Mouse (Mus musculus): ENCODE data around the gene Fam76a. TPM values are rescaled to one million over a fixed set of nuclear protein-coding genes. Genes with fewer than 3 reads are reported as not detected.

Gene Fam76a
- polyA plus RNA-seq, 1 experiment from 2014 or later: 39.1 TPM

DNA sequence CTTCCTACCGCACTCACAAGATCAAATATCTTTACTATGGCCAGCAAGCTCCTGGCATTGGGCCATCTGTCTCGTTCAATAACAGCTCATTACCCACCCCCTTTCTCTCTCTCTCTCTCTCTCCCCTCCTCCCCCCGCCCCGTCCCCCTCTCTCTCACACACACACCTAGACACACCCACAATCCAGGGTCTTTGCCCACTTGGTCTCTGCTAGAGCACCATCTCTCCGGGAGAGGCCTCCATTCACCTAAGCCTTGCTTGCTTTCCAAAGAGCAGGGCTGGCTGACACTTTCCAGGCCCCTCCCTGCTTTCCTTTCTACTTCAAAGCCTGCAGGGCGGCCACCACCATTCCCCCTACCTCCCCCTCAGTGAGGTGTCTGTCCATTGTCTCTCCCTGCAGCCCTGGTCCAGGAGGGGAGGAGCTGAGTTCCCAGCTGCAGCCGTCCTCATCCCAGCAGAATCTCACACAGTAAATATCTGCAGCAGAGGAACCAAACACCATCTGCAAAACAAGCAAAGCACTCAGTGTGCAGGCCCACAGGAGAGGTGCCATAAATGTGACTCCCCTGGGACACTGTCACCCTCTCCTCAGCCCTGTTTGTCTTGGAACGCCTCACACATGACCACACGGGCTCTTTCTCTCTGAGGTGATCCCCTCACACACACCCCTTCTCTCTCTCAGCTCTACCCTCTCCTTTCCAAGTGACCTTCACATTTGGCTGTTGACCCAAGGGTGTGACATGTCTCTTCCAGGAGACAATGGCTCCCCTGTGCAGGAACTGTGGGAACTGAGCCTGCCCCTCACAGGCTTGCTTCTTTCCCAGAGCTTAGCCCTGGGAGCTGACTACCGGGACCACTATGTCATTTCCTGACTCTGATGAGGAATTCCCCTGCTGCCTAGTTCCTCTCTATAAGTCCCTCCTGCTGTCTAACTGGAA is 36.7 kb upstream of the Fam76a start:
- WGBS: 3% methylated on average over 10 of the region's 10 CpGs
- Histone ChIP-seq H3K4me2 (replicated peaks) (no peak overlapping the region), H3K9me3 (no peaks in the 10 kb centered on the region), H3K36me3 (no peaks in the 10 kb centered on the region), H3K27ac (peak overlapping the region; percentile 85), H3K9ac (replicated peaks) (no peak overlapping the region), H3K4me3 (replicated peaks) (no peak overlapping the region), H3K27me3 (no peaks in the 10 kb centered on the region), H3K4me1 (replicated peaks) (peaks cover 32% of the 10 kb centered on the region)
- peak; percentile 85 for ATAC-seq

DNA sequence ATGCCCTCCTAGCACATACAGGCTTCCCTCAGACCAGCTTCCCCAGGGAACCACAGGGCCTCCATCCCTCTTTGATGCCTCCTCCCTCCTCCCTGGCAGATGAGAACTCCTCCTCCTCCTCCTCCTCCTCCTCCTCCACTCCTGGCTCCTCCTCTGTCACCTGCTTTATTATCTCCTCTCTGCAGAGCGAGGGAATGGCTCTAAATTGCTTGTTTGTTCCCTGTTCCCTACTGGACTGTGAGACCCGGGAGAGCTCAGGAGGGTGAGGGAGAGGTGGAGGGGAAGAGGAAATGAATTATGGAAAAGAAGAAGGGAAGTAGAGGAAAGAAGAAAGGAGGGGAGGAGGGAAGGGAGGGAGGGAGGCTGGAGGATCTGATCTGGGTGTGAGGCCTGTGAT is 33.0 kb upstream of the Fam76a start:
- ATAC-seq: no peak
- no peaks in the 10 kb centered on the region for H3K27me3 ChIP-seq
- WGBS: 18% methylated on average over 2 of the region's 2 CpGs
- no peak overlapping the region for H3K9ac ChIP-seq (replicated peaks)
- H3K27ac ChIP-seq: peak overlapping the region; percentile 53
- H3K4me2 ChIP-seq (replicated peaks): no peak overlapping the region
- H3K9me3 ChIP-seq: no peaks in the 10 kb centered on the region
- H3K4me3 ChIP-seq (replicated peaks): no peak overlapping the region
- H3K4me1 ChIP-seq (replicated peaks): peaks cover 24% of the 10 kb centered on the region
- no peaks in the 10 kb centered on the region for H3K36me3 ChIP-seq

DNA sequence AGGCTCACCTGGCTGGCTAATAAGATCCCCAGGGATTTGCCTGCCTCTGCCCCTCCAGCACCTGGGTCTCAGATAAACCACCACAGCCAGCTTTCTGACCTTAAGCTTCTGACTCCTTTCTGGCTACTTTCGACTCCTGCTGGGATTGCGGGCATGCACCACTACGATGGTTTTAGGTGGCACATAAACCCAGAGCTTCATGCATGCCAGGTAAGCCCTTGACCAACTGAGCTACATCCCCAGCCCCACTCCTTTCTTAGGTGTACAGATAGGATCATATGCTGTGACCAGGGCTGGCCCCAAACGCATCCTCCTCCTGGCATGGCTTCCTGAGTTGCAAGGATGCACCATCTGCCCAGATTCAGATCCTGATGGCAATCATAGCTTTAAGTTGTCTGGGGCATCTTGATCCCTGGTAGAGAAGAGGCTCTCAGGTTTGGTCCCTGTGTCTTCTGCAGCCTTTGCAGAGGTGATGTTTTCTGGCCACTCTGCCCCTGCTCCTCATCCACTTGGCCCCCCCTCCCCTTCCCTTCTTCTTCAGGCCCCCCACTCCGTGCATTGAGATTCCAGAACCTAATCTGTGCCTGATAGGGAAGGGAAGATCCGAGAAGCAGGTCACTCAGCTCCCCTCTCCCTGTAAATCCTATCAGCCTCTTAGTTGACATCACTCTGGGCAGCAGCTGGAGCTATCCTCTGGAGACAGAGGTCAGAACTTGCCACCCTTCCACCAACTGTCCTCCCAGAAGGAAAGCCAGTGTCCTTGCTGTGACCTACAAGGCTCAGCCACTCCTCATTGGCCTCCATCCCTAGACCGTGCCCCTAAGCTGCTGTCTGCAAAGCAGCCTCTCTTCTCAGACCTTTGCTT is 32.4 kb upstream of the Fam76a start:
- no peak overlapping the region for H3K9ac ChIP-seq (replicated peaks)
- H3K4me3 ChIP-seq (replicated peaks): no peak overlapping the region
- peak overlapping the region; percentile 53 for H3K27ac ChIP-seq
- no peaks in the 10 kb centered on the region for H3K36me3 ChIP-seq
- H3K27me3 ChIP-seq: no peaks in the 10 kb centered on the region
- H3K4me1 ChIP-seq (replicated peaks): peaks cover 27% of the 10 kb centered on the region
- H3K9me3 ChIP-seq: no peaks in the 10 kb centered on the region
- no peak for ATAC-seq
- H3K4me2 ChIP-seq (replicated peaks): no peak overlapping the region
- 70% methylated on average over 7 of the region's 7 CpGs for WGBS

DNA sequence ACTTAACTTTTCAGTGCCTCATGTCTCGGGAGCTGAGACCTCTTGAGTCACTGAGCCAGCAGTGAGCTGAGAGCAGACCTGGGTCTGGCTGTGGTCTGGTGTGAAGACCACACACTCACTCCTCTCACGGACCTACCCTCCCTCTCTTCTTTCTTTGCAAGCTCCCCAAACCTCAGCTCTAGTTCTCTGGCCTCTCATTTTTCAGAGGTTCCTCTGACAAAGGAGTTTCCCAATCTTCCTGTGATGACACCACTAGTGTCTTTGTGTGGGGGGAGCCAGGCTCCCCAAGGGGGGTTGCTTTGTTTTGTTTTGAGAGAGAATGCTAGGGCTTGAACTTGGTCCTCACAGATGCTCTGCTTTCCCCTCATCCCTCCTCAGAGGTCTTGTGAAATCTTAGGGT is 28.6 kb upstream of the Fam76a start:
- Histone ChIP-seq H3K27me3 (no peaks in the 10 kb centered on the region), H3K9me3 (no peaks in the 10 kb centered on the region), H3K36me3 (no peaks in the 10 kb centered on the region), H3K4me3 (replicated peaks) (no peak overlapping the region), H3K27ac (no peak overlapping the region), H3K4me2 (replicated peaks) (no peak overlapping the region), H3K9ac (replicated peaks) (no peak overlapping the region), H3K4me1 (replicated peaks) (peaks cover 22% of the 10 kb centered on the region)
- 53% methylated on average over 2 of the region's 2 CpGs for WGBS
- ATAC-seq: no peak

DNA sequence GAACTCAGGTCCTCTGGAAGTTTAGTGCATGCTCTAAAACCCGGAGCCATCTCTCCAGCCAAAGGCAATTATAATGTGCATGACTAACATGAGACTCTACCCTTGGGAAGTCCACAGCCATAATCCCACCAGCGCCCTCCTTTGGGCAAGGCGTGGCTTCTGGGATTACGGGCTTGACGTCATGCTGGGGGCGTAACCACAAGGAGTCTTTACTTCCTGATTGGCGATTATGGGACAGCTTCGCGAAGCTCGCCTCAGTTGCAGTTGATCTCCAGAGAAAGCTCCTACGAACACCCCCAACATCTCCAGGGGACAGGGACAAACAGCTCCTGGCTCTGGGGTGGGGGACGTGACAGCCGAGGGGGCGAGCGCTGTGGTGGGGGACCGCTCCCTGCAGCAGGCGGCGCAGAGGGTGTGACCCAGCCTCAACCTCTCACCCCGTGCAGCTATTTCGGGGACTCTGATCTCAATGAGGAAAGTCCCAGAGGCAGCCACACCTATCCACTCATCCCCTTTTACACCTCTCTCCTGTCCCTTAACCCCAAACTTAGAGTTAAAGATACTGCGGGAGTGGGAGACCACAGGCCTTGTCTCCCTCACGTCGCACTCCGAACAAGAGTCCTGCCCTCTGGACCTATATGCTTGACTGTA is 27.6 kb upstream of the Fam76a start:
- no peak overlapping the region for H3K9ac ChIP-seq (replicated peaks)
- ATAC-seq: no peak
- no peaks in the 10 kb centered on the region for H3K27me3 ChIP-seq
- no peaks in the 10 kb centered on the region for H3K36me3 ChIP-seq
- no peak overlapping the region for H3K27ac ChIP-seq
- WGBS: 20% methylated on average over 24 of the region's 24 CpGs
- no peaks in the 10 kb centered on the region for H3K9me3 ChIP-seq
- H3K4me1 ChIP-seq (replicated peaks): peaks cover 22% of the 10 kb centered on the region
- peak overlapping the region; percentile 35 for H3K4me2 ChIP-seq (replicated peaks)
- no peak overlapping the region for H3K4me3 ChIP-seq (replicated peaks)

DNA sequence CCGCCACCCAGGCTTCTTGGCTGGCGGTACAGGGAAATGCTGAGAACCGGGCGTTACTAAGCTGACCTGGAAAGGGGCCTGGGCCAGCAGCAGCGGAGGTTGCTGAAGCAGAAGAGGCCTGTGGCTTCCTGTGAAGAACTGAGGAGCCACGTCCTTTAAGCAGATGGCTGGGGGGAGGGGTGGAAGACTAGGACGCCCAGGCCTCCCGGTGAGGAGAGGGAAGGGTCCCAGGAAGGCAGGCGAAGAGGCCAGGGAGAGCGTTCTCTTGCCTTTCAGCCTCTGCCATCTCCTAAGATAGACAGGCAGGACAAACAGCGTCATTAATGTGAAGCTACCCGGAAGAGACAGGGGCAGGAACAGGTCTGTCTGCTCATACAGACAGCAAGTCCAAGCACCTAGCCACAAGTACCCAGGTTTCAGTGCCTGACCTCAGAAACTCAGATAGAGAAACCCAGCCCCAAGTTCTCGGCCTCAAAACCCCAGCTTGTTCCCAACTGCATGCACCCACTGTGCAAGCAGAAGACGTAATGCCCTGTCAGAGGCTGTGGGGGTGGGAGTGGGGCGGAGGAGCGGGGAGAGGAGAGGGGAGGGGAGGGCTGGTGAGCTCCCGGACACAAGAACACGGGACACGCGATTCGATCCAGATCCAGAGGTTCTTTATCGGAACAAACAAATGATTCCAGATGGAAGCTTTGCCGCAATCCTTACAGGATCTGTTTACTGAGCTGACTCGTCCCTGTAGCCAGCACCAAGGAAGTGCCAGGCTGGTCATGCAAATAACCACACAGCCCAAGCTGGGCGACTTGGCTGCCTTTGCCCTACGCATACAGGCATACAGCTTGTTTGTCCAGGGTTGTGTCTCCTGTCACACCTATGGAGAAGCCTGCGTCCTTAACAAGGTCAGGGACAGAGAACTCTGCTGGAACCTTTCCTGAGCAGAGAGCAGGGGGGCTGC is 24.0 kb upstream of the Fam76a start:
- Histone ChIP-seq H3K4me2 (replicated peaks) (peak overlapping the region; percentile 47), H3K36me3 (no peaks in the 10 kb centered on the region), H3K27me3 (no peaks in the 10 kb centered on the region), H3K9ac (replicated peaks) (peak overlapping the region; percentile 55), H3K4me3 (replicated peaks) (peak overlapping the region; percentile 19), H3K9me3 (no peaks in the 10 kb centered on the region), H3K4me1 (replicated peaks) (peaks cover 24% of the 10 kb centered on the region), H3K27ac (peak overlapping the region; percentile 67)
- peak; percentile 54 for ATAC-seq
- 18% methylated on average over 27 of the region's 27 CpGs for WGBS

DNA sequence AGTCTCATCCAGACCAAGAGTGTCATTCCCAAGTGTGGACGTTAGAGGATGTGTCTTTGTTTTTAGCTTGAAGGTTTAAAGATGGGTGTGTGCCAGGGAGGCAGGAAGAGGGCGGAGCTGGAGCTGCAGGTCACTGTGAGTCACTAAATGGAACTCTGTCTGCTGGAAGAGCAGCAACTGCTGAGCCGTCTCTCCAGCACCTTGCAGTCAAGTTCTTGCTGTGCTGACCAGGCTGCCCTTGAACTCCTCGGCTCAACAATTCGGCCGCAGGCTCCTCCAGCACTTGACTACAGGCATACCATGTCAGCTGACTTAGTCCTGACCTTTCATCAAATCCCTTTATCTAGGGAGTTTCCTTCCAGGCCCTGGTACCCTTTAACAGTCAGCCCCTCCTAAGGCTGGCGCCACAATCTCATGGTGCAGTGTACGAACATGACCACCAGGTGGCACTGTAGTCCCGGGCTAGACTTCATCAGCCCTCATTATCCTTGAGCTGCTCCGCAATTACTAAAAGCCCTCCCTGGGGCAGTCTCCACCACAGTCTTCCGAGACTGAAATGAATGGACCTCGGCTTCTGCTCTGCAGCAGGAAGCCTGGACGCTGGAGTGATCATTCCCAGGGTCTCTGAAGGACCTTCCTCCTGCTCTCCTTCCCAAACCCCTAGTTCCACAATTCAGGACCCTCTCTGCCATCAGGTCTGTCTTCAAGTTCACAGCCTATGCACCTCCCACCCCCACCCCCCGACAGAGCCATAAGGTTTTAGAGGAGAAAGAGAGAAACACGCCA is 23.1 kb upstream of the Fam76a start:
- ATAC-seq: peak; percentile 84
- Histone ChIP-seq H3K27me3 (peaks cover 8% of the 10 kb centered on the region; the same call in 1 of the 2 replicates), H3K9me3 (no peaks in the 10 kb centered on the region), H3K4me2 (replicated peaks) (peak overlapping the region; percentile 47), H3K9ac (replicated peaks) (peak overlapping the region; percentile 55; the same call in 1 of the 2 replicates), H3K27ac (peak overlapping the region; percentile 67), H3K36me3 (no peaks in the 10 kb centered on the region), H3K4me1 (replicated peaks) (peaks cover 24% of the 10 kb centered on the region), H3K4me3 (replicated peaks) (peak overlapping the region; percentile 19)
- 9% methylated on average over 15 of the region's 15 CpGs for WGBS

DNA sequence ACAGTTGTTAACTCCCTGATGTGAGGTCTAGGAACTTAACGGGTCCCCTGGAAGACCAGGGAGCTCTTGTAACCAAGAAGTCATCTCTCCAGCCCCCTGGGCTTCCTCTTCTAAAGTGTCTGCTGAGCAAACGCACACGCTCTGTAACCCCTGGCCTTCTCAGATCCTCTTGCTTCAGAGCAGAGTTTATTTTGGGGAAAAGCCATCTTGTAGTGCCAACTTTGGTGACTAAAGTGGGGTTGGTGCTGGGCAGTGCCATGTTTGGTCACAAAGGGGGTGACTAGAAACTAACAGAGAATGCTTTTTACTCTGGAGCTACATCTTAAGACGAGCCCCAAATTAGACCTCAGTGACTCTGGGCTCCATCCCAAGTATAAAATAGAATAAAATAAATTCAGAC is 22.4 kb upstream of the Fam76a start:
- Histone ChIP-seq H3K4me2 (replicated peaks) (no peak overlapping the region), H3K27me3 (peaks cover 10% of the 10 kb centered on the region; the same call in 1 of the 2 replicates), H3K4me1 (replicated peaks) (peaks cover 18% of the 10 kb centered on the region), H3K9ac (replicated peaks) (no peak overlapping the region), H3K4me3 (replicated peaks) (no peak overlapping the region), H3K9me3 (no peaks in the 10 kb centered on the region), H3K27ac (no peak overlapping the region), H3K36me3 (no peaks in the 10 kb centered on the region)
- no peak for ATAC-seq
- WGBS: 89% methylated on average over 4 of the region's 4 CpGs

DNA sequence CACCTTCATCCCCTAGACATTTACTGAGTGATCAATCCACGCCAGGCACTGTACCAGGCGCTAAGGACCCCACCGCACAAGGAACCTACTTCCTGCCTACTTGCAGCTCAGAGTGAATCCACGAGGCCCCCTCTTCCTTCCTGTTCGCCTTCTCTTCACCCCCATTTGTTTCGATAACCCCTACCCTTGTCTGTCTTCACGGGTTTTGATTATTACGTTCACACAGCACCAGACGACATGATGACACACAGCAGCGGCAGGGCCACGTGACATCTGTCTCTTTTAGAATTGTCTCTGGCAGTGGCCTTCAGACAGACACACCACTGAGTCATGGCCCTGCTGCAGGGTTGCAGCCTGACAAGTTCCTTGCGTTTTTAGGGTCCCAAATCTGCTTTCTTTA is 21.7 kb upstream of the Fam76a start:
- no peak for ATAC-seq
- H3K4me2 ChIP-seq (replicated peaks): no peak overlapping the region
- H3K36me3 ChIP-seq: no peaks in the 10 kb centered on the region
- no peaks in the 10 kb centered on the region for H3K9me3 ChIP-seq
- H3K27me3 ChIP-seq: peaks cover 10% of the 10 kb centered on the region; the same call in 1 of the 2 replicates
- peaks cover 21% of the 10 kb centered on the region for H3K4me1 ChIP-seq (replicated peaks)
- WGBS: 78% methylated on average over 12 of the region's 12 CpGs
- no peak overlapping the region for H3K27ac ChIP-seq
- H3K4me3 ChIP-seq (replicated peaks): no peak overlapping the region
- H3K9ac ChIP-seq (replicated peaks): no peak overlapping the region

DNA sequence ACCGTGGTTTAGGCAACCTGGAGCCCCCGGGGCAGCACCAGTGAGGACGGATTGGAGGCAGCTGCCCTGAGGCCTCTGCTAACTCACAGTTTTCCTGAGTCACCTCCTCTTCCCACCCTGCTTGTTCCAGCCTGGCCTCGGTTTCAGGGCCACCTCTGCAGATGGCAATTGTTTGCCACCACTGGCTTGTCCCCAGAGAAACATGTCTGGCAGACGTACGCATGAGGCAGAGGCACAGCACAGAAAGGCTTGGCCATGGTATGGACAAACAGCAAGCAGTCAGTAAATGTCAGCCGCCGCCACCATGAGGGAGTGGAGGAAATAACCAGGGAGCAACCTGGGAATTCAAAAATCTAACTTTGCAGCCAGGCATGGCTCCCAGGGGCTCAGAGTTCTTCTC is 20.7 kb upstream of the Fam76a start:
- WGBS: 62% methylated on average over 8 of the region's 8 CpGs
- no peaks in the 10 kb centered on the region for H3K9me3 ChIP-seq
- no peaks in the 10 kb centered on the region for H3K36me3 ChIP-seq
- H3K4me1 ChIP-seq (replicated peaks): peaks cover 27% of the 10 kb centered on the region
- no peak overlapping the region for H3K4me2 ChIP-seq (replicated peaks)
- no peak for ATAC-seq
- peaks cover 10% of the 10 kb centered on the region; the same call in 1 of the 2 replicates for H3K27me3 ChIP-seq
- H3K27ac ChIP-seq: no peak overlapping the region
- H3K9ac ChIP-seq (replicated peaks): 0 out of 2 replicates have a peak overlapping the region, but pooled peaks have one; percentile 2
- H3K4me3 ChIP-seq (replicated peaks): no peak overlapping the region
